Mouse (Mus musculus) left cerebral cortex, postnatal 10 days (tissue): ENCODE measurements around the gene Gm20883. TPM values are rescaled to one million over a fixed set of nuclear protein-coding genes. Genes with fewer than 3 reads are reported as not detected.
"Not testable (repeated sequence)": the region's sequence is repeated elsewhere in the genome, so short reads cannot be mapped to it uniquely, and the experiment has no call there.

ENCODE experiments used
- DNase-seq, 2 experiments: peaks; one replicate each; pipeline ENCODE4 v3.0.0; 2021 to 2022; ENCODE audit warnings: low spot score in 2 of 2, mixed read lengths in 1 of 2; ENCODE audit errors: extremely low spot score in 1 of 2
- intact Hi-C: fragments of 180-260 bp; cut with DNase I; formaldehyde crosslinking; loops from one replicate; pipeline ENCODE4 v1.15.1; 2025
- total RNA-seq, 2 experiments: library from RNA; stranded (reverse); gene quantifications; 2 replicates each; pipeline ENCODE4 v1.2.3; 2021

The Gm20883 gene
- total RNA-seq, result not detected

- intact Hi-C loops, DNase-seq: not testable (repeated sequence)
Observed at GRCm38 (mm10) chrY:50607951-50608350, at the start of gene Gm20883. Gene Gm20883 (plus strand): TSS chrY:50608251.
